ENCODE assay signal across 14 mouse cellular contexts in the genomic region with DNA sequence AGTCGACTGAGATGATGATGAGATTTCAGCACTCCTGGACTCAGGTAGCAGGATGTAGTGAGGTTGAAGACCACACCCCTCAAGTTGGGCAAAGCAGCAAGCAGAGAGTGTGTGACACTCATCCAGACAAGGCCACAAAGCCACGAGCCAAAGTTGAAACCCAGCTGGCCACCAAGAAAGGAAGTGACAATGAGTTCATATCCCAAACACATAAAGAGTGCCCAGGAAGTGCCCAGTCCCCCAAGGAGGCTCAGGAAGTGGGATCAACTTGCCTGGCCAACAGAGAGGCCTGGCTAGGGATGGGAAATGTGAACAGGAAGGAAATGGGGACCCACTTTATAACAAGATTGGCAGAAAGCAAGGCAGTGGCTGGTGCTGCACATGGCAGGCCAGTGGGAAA.
"Had no signal": no experiment of that assay in that cellular context is flagged by ENCODE, and none has a peak within 500 bp of the region (broad histone marks: within the 10 kb centered on the region; RNA-seq: fewer than 3 reads in every experiment).

No protein-coding gene starts in this region.

- DNase-seq: lung, adult 18-20 months; lung, embryonic 14.5 days; lung, postnatal 10 days; lung, postnatal 4 days; midbrain, embryonic 14.5 days; retina, postnatal 1 day; right cerebral cortex, adult 18-20 months; right cerebral cortex, postnatal 25 days; right cerebral cortex, postnatal 4 days; spleen, adult 18-20 months; thymus, adult 18-20 months; thymus, postnatal 14 days; thymus, postnatal 36 days had no signal

- ATAC-seq: midbrain, embryonic 16.5 days had no signal
